Mouse (Mus musculus) testis, postnatal 14 days (tissue): Measurements from ENCODE around the gene Rer1.

Experiments used
- DNase-seq: peaks from one replicate; pipeline ENCODE4 v3.0.0; 2021; ENCODE audit warnings: low spot score

Gene Rer1

GRCm38 (mm10) chr4:155074418-155074817, 11.8 kb downstream of the Rer1 start:
- no peak for DNase-seq

DNA sequence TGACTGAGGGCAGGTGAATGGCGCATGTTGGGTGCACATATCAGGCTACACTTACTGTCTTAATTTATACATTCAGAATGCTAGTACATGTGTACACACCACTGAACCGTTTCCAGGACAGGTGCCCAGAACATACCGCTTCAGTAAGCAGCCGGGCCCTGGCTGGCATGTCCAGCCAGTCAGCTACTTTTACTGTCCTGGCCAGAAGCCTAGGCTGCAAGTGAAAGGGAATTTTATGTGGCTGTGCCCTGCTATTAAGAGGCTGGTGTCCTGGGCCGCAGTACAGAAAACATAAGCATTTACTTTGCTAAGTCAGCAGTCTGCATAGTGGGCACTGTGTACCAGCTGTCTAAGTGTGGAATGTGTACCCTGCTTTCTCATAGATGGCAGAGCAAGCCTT, 15.3 kb downstream of the Rer1 start:
- DNase-seq, result no peak

DNA sequence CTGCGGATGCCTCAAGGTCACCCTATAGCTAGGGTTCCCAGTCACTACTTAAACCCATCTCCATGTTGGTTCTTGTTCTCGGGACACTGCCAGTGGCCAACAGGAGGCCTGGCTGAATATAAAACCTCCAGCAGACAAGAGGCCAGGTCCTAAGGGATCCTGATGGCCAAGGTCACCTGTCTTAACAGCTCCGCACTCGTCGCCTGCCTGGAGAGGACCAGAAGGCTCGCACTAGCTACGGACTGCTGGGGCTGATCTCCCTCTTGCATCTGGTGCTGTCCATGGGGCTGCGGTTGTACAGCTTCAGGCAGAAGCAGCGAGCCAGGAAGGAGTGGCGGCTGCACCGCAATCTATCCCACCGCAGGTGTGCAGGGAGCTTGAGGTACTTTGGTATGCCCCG, 16.0 kb downstream of the Rer1 start:
- no peak for DNase-seq

- DNase-seq, result no peak
Measured at GRCm38 (mm10) chr4:155069191-155069590, 17.0 kb downstream of the Rer1 start.

- no peak for DNase-seq
Measured at GRCm38 (mm10) chr4:155068357-155068972, 17.7 kb downstream of the Rer1 start.

DNA sequence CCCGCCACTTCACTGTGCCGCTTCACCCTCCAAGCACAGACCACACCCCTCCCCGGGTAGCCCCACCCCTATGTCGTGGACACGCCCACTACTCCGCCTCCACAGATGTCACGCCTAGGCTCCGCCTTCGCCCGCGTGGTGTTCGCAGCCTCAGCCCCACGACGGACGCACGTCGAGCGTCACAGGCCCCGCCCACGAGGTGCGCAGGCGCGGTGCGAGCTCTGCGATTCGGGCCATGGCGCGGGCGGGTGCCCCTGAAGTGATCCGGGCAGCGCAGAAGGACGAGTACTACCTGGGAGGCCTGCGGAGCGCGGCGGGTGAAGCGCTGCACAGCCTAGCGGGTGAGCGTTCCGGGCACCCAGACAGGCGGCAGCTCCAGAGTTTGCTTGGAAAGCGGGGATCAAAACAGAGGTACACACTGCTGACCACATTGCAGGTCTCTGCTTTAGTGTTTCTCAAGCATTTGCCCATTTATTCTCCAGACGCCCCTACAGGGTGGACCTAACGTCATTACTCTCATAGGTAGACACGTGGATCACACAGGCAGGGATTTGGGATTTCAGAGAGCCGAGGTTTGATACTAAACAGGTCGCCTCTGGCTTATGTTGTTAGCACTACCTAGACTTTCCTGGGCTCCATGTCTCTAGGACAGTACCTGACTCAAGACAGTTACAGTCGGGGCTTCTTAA, 19.2 kb downstream of the Rer1 start, which contains the start of gene Pex10:
Pex10 (plus strand) TSS at position 183 of the 689 bp plus-strand sequence.
- peak; percentile 95 for DNase-seq

DNA sequence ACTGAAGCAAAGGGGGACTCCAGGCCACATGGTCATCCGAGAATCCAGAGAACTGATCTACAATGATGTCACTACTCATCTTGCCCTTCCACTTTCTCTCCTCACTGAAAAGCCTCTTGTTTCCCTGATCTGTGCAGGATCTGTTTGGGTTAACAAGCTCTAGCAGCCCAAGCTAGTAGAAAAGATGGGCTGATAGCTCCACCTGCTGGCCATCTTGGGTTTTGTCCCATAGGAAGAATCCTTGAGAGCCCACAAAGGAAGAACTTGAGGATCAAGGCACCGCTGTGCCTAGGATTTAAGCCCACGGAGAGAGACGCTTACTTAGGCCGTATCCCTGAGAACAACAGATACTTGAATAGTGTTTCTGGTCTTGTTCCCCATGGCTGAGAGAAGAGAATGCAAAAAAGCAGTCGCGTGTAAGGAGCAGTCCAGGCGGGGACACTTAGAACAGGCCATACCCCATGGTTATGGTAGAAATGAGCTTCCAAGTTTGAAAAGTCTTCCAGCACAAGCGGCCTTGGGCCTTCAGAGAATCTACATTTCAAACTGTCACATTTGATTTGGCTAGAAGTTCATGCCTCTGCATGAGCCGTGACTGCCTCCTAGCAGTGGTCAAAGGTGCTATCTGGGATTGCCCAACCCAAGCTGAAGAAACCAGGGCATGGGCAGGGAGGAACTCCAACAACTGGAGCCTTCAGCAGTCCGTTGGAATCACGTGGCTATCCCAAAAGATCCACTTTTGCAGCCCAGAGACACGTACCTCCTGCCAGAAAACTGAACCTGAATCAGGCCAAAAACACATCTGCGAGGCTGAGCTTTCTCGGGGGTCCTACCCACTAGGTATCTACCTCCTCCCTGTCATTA, 20.0 kb downstream of the Rer1 start:
- peak; percentile 80 for DNase-seq

DNA sequence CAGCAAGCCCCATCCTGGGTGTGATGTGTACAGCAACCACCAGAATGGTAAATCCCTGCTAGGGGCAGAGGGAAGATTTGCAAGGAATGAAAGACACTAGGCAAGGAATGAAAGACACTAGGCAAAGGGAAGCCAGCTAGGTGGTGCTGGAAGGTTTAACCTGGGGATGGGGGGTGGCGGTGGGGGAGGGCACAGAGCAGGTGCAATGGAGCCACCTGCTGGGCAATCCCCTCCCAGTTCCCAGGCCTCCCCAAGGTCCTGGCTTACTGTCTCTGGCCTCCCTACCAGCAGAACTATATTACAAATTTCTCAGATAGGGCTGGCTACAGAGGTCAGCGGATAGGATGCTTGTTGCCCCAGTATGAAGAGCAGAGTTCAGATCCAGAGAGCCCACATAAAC, 21.7 kb downstream of the Rer1 start:
- DNase-seq, result no peak

- DNase-seq, result no peak
Measured at GRCm38 (mm10) chr4:155063895-155064294, 22.3 kb downstream of the Rer1 start.

DNA sequence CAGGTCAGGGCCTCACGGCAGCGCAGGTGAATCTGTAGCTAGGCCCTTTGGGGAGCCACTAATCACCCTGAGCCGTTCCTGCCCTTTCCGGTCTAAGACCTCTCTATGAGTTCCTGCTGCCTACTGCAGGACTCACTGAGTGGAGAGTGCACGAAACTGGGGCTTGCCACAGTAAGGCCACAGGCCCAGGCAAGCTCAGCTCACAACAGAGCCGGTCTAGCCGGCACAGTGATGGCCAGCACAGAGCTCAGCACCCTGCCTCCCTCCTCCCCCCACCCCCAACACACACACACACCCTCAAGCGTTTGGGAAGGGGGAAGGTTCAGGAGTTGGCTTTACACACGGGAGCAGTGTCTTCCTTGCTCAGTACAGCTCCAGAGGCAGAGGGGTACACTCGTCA, 27.9 kb downstream of the Rer1 start:
- DNase-seq, result no peak

DNA sequence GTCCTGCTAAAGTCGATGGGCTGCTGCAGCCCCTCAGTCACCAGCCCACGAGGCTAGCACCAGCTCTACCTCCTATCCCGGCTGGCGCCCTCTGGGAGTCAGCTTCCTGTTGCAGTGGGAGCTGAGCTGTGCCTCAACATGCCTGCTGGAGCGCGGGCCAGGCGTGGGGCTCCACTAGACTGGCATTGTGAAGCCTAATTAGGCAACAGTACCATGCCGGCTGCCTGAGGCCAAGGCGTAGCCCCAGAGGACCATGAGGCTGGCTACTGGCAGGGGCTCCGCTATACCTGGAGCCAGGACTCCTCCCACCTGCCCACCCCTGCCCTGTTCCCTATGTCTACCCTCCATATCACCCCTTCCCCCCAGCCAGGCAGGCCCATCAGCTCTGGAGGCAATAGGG, 29.5 kb downstream of the Rer1 start, which contains the start of gene Plch2:
Plch2 (minus strand) TSS at position 61 of the 400 bp plus-strand sequence.
- no peak for DNase-seq

DNA sequence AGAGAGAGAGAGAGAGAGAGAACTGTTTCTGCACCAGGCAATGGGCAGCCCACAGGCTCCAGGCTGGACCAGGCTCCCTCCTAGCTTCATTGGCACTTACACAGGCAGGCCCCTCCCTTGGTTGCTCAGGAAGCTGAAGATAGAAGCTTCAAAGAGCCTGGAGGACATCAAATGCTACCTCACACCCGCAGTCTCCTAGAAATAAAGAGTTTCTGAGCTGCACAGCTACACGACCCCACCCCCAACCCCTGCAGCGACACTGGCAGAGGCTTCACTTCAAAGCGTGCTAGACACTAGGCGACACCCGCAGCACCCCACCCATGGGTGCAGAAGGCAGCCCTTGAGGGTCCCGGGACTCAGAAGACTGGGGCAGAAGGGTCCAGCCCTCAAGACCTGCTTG, 36.1 kb downstream of the Rer1 start:
- no peak for DNase-seq

GRCm38 (mm10) chr4:155046636-155047035, 39.5 kb downstream of the Rer1 start:
- peak; percentile 39 for DNase-seq

GRCm38 (mm10) chr4:155043289-155043625, 42.9 kb downstream of the Rer1 start:
- no peak for DNase-seq

DNA sequence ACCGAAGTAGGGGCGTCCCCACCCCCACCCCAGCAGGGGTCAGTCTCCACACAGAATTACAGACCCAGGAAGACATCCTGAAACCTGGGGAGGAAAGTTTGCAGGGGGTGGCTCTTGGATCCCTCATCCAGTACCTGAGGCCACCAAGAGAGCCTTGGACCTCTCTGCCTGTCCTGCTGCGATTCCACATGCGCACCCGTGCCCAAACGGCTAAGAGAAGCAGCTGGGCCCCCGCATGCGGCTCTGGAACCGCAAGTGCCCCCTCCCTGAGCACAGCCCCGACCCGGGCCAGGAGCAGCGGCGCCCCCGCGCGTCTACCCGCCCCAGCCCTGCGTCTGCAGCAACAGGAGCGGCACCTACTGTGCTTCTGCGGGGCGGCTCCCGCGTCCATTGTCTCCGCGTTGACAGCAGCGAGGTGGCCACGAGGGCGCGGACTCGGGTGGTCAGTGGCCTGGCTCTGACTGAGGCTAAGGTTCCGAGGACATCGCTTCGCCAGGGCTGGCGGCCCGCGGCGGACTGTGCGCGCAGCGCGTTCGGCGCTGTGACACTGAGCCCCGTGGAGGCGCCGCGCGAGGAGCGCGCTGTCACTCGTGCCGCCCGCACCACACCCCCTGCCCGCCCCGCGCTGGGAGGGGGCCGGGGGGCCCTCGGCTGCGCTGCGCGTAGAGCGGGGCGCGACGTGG, 43.4 kb downstream of the Rer1 start:
- DNase-seq, result no peak

GRCm38 (mm10) chr4:155040696-155041095, 45.5 kb downstream of the Rer1 start:
- DNase-seq, result no peak

DNA sequence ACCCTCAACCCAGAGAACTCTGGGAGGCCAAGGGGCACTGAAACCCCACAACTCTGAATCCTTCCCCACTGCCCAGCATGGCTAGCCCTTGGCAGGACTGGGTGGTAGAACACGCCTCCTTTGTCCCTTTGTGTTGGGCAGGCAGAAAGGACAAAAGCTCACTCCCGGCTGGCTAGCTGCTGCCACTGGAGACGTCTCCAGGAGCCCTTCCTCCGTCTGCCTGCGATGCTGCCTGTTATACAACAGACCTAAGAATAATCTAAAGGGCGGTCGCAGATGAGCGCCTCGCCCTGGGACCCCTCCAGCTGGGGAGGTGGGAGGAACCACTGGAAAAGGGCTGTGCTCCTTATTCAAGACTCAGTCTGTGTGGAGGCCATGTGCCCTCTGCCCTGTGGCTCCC, 46.0 kb downstream of the Rer1 start:
- no peak for DNase-seq

DNA sequence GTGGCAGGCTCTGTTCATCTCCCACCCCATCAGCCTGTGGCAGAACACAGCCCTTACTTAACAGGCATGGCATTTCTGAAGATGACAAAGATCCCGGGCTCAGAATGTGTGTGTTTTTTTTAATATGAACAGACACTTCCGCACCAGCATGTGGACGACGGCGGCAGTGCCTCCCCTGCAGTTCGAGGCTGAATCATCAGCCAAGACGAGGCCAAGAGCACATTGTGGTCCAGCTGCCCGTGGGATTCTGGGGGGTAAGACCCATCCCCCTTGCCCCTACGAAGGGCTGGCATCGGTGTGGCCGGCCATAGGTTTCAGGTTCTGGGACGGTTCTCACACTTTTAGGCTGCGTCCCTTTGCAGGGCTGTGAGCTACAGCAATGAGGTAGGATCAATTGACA, 51.4 kb downstream of the Rer1 start:
- DNase-seq, result no peak

- DNase-seq, result no peak
Measured at GRCm38 (mm10) chr4:155034202-155034601, 52.0 kb downstream of the Rer1 start.

- no peak for DNase-seq
Measured at GRCm38 (mm10) chr4:155033115-155033514, 53.1 kb downstream of the Rer1 start.

DNA sequence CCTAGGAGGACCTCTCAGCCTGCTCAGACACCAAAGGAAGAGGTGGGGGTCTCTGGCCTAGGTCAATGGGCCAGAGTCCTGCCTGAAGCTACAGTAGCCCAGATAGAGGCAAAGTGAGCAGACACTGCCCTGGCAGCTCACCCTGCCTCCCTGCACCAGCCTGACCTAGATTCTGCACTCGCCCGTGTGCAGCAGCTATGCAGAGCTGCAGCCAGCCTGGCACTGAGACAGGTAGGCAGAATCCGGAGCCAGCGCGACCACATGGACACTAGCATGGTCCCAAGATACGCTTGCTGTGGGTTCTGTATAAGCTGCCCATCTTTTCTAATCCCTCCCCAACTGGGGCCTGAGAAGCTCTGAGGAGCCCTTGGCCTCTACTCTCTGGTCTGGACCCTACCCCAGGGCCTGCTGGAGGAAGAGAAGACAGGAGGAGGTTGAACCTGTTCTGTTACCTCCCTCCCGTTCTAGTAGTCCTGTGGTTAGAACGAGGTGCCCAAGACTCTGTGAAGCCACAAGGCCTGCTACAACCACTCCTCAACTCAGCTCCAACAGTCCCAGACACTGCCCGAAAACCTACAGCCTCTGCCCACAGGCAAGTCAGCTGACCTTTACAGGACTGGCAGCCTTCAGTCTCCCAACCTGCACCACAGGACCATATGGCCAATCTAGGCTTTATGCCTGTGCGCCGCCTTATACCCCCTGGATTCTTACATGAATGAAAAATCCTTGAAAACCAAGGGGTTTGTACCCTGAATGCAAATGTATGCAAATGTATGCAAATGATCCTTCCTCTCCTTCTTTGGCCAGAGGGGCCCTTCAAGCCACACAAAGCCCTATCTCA, 61.8 kb downstream of the Rer1 start:
- no peak for DNase-seq
